Mouse (Mus musculus) midbrain, postnatal 0 days (tissue): Measurements from ENCODE around the gene Zbtb44. TPM values are rescaled to one million over a fixed set of nuclear protein-coding genes. Genes with fewer than 3 reads are reported as not detected.

Experiments used
- ATAC-seq: fragments of 200-750 bp; cut with Nextera tagmentation; 2 replicates; pipeline ENCODE4 v1.8.0; 2017; ENCODE audit warnings: moderate number of reproducible peaks, mild to moderate bottlenecking, moderate TSS enrichment, moderate library complexity; ENCODE audit not compliant: low FRiP score
- DNase-seq: peaks from one replicate; pipeline ENCODE4 v3.0.0-alpha.2; 2015; ENCODE audit warnings: low spot score
- H3K27ac ChIP-seq: fragments of 300-500 bp; sonication (generic); 2 replicates; pipeline ENCODE4 v1.5.1; 2014; ENCODE audit warnings: low read depth, mild to moderate bottlenecking, low read length, mixed read lengths
- H3K27me3 ChIP-seq: fragments of 300-500 bp; sonication (generic); 2 replicates; pipeline ENCODE4 v1.6.1; 2014; ENCODE audit warnings: low read length, control low read depth, mixed read lengths; ENCODE audit not compliant: insufficient read depth
- H3K36me3 ChIP-seq: fragments of 300-500 bp; sonication (generic); 2 replicates; pipeline ENCODE4 v1.6.1; 2014; ENCODE audit warnings: low read length, control low read depth, mixed read lengths; ENCODE audit not compliant: insufficient read depth
- H3K4me1 ChIP-seq: fragments of 300-500 bp; sonication (generic); 2 replicates; pipeline ENCODE4 v1.6.1; 2014; ENCODE audit warnings: mild to moderate bottlenecking, control low read depth, antibody characterized with exemption, low read length, mixed read lengths; ENCODE audit not compliant: insufficient read depth
- H3K4me2 ChIP-seq: fragments of 300-500 bp; sonication (generic); 2 replicates; pipeline ENCODE4 v1.6.1; 2014; ENCODE audit warnings: low read depth, mild to moderate bottlenecking, low read length, mixed read lengths; ENCODE audit not compliant: poor library complexity, severe bottlenecking
- H3K4me3 ChIP-seq: fragments of 300-500 bp; sonication (generic); 2 replicates; pipeline ENCODE4 v1.5.1; 2014; ENCODE audit warnings: low read depth, mild to moderate bottlenecking, low read length, moderate library complexity
- H3K9ac ChIP-seq: fragments of 300-500 bp; sonication (generic); replicated peaks from 2 replicates; pipeline ENCODE4 v1.6.1; 2014; ENCODE audit warnings: mild to moderate bottlenecking, low read length, moderate library complexity, mixed read lengths; ENCODE audit not compliant: poor library complexity, severe bottlenecking
- H3K9me3 ChIP-seq: fragments of 300-500 bp; sonication (generic); 2 replicates; pipeline ENCODE4 v1.6.1; 2016; ENCODE audit warnings: low read length, control low read depth
- CTCF ChIP-seq: IDR thresholded peaks from 2 replicates; pipeline ENCODE4 v1.5.1; 2016; ENCODE audit warnings: antibody characterized with exemption, mild to moderate bottlenecking
- WGBS: fragments of 180-500 bp; shearing (Covaris S2); extraction: QIAGEN DNeasy Blood & Tissue Kit; methylation state at CpG from one replicate; pipeline ENCODE4 v1.1.7; 2014; 5-methylcytosine and 5-hydroxymethylcytosine counted together
- polyA plus RNA-seq: library from polyadenylated mRNA; unstranded; fragments of >200 nt; fragmentation: Nextera tagmentation; extraction: Ambion mirVana; gene quantifications from 2 replicates; pipeline ENCODE4 v1.2.1, GENCODE M21; 2015
- total RNA-seq: library from RNA; depleted of rRNA; stranded (reverse); fragments of >200 nt; gene quantifications from 2 replicates; pipeline ENCODE4 v1.2.3, GENCODE M21; 2014

The Zbtb44 gene
- total and polyA plus RNA-seq, 2 experiments from 2014 or later: 3.6 to 14.2 TPM

DNA sequence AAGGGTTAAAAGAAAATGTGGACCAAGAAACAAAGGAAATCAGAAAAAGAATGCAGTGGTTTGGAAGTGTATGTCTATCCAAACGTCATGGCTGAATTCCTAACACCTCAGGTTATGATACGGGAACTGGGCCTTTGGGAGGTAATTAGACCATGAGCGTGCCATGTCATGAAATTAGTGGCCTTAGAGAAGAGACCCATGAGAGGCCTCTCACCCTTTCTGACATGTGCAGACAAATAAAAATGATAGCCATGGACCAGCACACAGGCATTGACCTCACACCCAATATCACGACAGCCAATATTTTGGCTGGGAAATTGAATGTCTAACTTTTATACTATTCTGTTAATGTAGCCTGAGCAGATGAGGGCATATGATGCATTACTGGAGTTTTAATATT lies 27.9 kb upstream of the Zbtb44 start:
- Histone ChIP-seq H3K4me3 (no peak overlapping the region), H3K4me1 (no peaks in the 10 kb centered on the region), H3K27ac (no peak overlapping the region), H3K4me2 (no peak overlapping the region), H3K9ac (no peak overlapping the region), H3K27me3 (no peaks in the 10 kb centered on the region), H3K9me3 (no peaks in the 10 kb centered on the region), H3K36me3 (no peaks in the 10 kb centered on the region)
- no peak for ATAC-seq
- WGBS: 84% methylated on average over 4 of the region's 4 CpGs
- TF ChIP-seq CTCF: no peak
- no peak for DNase-seq

DNA sequence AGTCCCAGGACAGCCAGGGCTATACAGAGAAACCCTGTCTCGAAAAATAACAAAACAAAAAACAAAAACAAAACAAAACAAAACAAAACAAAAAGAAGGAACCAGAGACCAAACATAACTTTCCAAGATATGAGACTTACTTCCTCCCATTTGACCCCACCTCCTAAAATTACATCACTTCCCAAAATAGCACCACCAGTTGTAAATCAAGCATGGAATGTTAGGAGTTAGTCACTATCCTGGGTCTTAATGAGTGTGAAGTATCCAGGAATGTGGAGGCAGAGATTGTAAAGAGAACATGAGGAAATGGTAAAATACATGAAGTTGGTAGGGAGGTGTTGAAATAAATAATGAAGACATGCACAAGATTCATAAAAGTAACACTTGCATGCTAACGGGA lies 21.1 kb upstream of the Zbtb44 start:
- TF ChIP-seq CTCF: no peak
- Histone ChIP-seq H3K36me3 (no peaks in the 10 kb centered on the region), H3K4me2 (no peak overlapping the region), H3K4me1 (no peaks in the 10 kb centered on the region), H3K27ac (no peak overlapping the region), H3K9me3 (no peaks in the 10 kb centered on the region), H3K9ac (no peak overlapping the region), H3K4me3 (no peak overlapping the region), H3K27me3 (no peaks in the 10 kb centered on the region)
- no peak for DNase-seq
- ATAC-seq: no peak
- WGBS: 83% methylated on average over 2 of the region's 2 CpGs

DNA sequence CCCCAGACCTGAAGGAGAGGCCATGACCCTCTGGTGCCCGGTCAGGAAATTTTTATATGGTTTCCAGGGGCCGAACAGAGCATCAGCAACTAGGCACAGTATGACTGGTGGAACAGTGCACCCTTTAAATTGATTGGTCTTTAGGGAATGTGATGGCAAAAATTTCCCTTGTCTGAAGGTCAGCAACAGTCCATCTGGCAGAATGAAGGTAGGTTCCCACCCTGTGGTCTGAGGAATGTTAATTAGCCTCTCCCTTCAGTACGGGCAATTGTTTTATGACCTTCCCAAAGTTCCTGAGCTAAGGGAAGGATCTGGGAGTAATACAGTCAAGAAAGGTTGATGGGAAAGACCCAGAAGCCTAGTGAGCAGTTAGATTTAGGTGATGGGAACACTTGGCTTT lies 20.4 kb upstream of the Zbtb44 start:
- H3K4me2 ChIP-seq: no peak overlapping the region
- no peaks in the 10 kb centered on the region for H3K4me1 ChIP-seq
- no peak for ATAC-seq
- WGBS: 86% methylated on average over 3 of the region's 3 CpGs
- H3K9ac ChIP-seq: no peak overlapping the region
- no peaks in the 10 kb centered on the region for H3K27me3 ChIP-seq
- H3K27ac ChIP-seq: no peak overlapping the region
- no peaks in the 10 kb centered on the region for H3K36me3 ChIP-seq
- DNase-seq: no peak
- H3K4me3 ChIP-seq: no peak overlapping the region
- H3K9me3 ChIP-seq: no peaks in the 10 kb centered on the region
- no peak for TF ChIP-seq CTCF

DNA sequence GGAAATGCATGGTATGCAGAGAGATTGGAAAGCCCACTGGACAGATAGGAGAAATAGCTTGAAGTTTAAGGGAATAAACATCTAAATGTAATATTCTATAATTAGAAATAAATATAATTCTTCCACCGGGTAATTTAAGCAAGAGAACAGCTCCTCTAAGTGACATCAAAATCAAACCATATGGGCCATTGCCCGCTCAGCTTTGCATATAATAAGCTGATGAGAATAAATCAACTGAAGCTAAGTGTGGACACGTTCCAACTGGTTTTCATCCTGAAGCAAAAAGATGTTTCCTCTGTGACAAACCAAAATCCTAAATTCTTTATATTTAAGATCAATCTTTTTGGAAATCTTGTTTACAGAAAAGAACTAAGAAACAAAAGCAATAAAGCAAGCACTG lies 19.7 kb upstream of the Zbtb44 start:
- Histone ChIP-seq H3K4me1 (no peaks in the 10 kb centered on the region), H3K9ac (no peak overlapping the region), H3K27ac (no peak overlapping the region), H3K27me3 (no peaks in the 10 kb centered on the region), H3K4me3 (no peak overlapping the region), H3K4me2 (no peak overlapping the region), H3K9me3 (no peaks in the 10 kb centered on the region), H3K36me3 (no peaks in the 10 kb centered on the region)
- WGBS: 79% methylated on average over 3 of the region's 3 CpGs
- ATAC-seq (no peak), DNase-seq (no peak)
- TF ChIP-seq CTCF: no peak

DNA sequence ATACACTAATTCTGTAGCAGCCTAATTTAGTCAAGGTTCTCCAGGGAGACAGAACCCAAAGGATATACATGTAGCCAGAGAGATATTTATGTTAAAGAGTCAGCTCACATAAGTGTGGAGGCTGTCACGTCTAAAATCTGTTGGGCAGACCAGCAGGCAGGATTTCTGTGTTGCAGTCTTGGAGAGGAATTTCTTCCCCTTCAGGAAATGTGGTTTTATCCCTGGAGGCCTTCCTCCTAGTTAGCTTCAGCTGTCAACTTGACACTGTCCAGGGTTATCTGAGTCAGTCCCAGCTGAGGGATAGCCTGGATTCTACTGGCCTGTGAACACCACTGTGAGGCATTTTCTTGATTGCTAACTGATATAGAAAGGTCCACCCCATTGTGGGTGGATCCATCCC lies 18.9 kb upstream of the Zbtb44 start:
- Histone ChIP-seq H3K27me3 (no peaks in the 10 kb centered on the region), H3K4me2 (no peak overlapping the region), H3K9ac (no peak overlapping the region), H3K4me3 (no peak overlapping the region), H3K36me3 (no peaks in the 10 kb centered on the region), H3K27ac (no peak overlapping the region), H3K4me1 (no peaks in the 10 kb centered on the region), H3K9me3 (no peaks in the 10 kb centered on the region)
- ATAC-seq (no peak), DNase-seq (no peak)
- 33% methylated on average over 1 of the region's 1 CpGs for WGBS
- no peak for TF ChIP-seq CTCF

DNA sequence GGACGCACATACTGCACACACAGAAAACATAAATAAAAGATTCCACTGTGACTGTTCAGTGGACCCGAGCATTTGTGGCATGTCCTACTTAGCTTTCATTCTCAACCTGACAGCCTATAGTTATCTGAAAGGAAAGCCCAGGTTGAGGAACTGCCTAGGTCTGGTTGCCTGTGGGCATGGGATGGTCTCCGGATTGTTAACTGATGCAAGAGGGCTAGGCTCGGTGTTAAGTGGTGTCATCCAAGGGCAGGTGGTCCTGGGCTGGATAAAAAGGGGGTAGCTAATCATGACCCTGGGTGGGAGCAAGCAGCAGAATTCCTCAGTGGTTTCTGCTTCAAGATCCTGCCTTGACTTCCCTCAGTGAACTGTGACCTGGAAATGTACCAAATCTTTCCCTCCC lies 17.8 kb upstream of the Zbtb44 start:
- no peaks in the 10 kb centered on the region for H3K9me3 ChIP-seq
- no peak for ATAC-seq
- no peak overlapping the region for H3K9ac ChIP-seq
- H3K27ac ChIP-seq: no peak overlapping the region
- no peak for DNase-seq
- H3K4me2 ChIP-seq: no peak overlapping the region
- H3K4me3 ChIP-seq: no peak overlapping the region
- no peaks in the 10 kb centered on the region for H3K36me3 ChIP-seq
- no peaks in the 10 kb centered on the region for H3K4me1 ChIP-seq
- 86% methylated on average over 4 of the region's 4 CpGs for WGBS
- TF ChIP-seq CTCF: no peak
- no peaks in the 10 kb centered on the region for H3K27me3 ChIP-seq

DNA sequence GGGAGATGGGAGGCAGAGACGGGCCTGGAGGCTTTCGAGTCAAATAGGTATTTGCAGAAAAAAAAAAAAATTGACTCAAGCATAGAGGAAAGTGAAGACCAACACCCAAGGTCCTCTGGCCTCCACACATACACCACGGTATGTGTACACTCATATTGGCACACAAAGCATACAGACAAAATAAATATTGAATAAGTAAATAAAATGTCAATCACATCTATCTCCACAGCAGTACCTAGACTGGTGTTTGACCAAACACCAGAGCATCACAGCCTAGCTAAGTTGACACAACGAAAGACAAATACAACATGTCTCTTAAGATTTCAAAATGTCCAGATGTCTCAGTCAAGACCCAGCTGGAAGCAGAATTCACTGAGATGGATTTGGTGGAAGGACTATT lies 17.0 kb upstream of the Zbtb44 start:
- no peak for ATAC-seq
- 83% methylated on average over 4 of the region's 4 CpGs for WGBS
- Histone ChIP-seq H3K4me3 (no peak overlapping the region), H3K9ac (no peak overlapping the region), H3K4me1 (no peaks in the 10 kb centered on the region), H3K4me2 (no peak overlapping the region), H3K27ac (no peak overlapping the region), H3K36me3 (no peaks in the 10 kb centered on the region), H3K27me3 (no peaks in the 10 kb centered on the region), H3K9me3 (no peaks in the 10 kb centered on the region)
- DNase-seq: no peak
- TF ChIP-seq CTCF: no peak
